Mouse (Mus musculus): ENCODE data around the gene Zdhhc15. TPM values are rescaled to one million over a fixed set of nuclear protein-coding genes. Genes with fewer than 3 reads are reported as not detected.

The Zdhhc15 gene
- total RNA-seq, 2 experiments from 2014 or later: 1.7 TPM

Other genes starting within 250 kb of the Zdhhc15 start
- gene Uprt, start 188.2 kb downstream of the Zdhhc15 start, total RNA-seq (2021): 1 to 10 TPM; 8.0 to 9.4 TPM
- not detected for gene Magee2, start 186.2 kb upstream of the Zdhhc15 start, total RNA-seq (2021)